Mouse (Mus musculus) liver, adult 2 months (tissue): ENCODE measurements around the gene Kif28. TPM values are rescaled to one million over a fixed set of nuclear protein-coding genes. Genes with fewer than 3 reads are reported as not detected.

Experiments
- DNase-seq: peaks from one replicate; pipeline ENCODE4 v3.0.0-alpha.2; 2011; ENCODE audit warnings: low read depth, low spot score; ENCODE audit errors: extremely low read depth
- H3K27ac ChIP-seq: fragments of 200-500 bp; replicated peaks from 2 replicates; pipeline ENCODE4 v1.5.1; 2012; ENCODE audit warnings: low read depth, mild to moderate bottlenecking, control low read depth, inconsistent platforms, low read length; ENCODE audit not compliant: insufficient read depth
- H3K27me3 ChIP-seq: fragments of 200-500 bp; 2 replicates; pipeline ENCODE4 v1.6.1; 2012; ENCODE audit warnings: mild to moderate bottlenecking, moderate library complexity, low read length, inconsistent platforms; ENCODE audit not compliant: control insufficient read depth, insufficient read depth
- H3K36me3 ChIP-seq: fragments of 200-500 bp; 2 replicates; pipeline ENCODE4 v1.6.1; 2012; ENCODE audit warnings: low read length, inconsistent platforms; ENCODE audit not compliant: control insufficient read depth, insufficient read depth
- H3K4me1 ChIP-seq: fragments of 200-500 bp; 2 replicates; pipeline ENCODE4 v1.6.1; 2011; ENCODE audit warnings: low read length; ENCODE audit not compliant: control insufficient read depth, insufficient read depth
- H3K4me3 ChIP-seq: fragments of 200-500 bp; 2 replicates; pipeline ENCODE4 v1.5.1; 2011; ENCODE audit warnings: low read depth, mild to moderate bottlenecking, control low read depth, low read length, moderate library complexity; ENCODE audit not compliant: insufficient read depth
- H3K79me2 ChIP-seq: fragments of 200-500 bp; 2 replicates; pipeline ENCODE4 v1.6.1; 2012; ENCODE audit warnings: inconsistent platforms, mild to moderate bottlenecking, low read length, moderate library complexity; ENCODE audit not compliant: control insufficient read depth, insufficient read depth
- H3K9ac ChIP-seq: fragments of 200-500 bp; 2 replicates; pipeline ENCODE4 v1.6.1; 2012; ENCODE audit warnings: low read depth, mild to moderate bottlenecking, control low read depth, inconsistent platforms, low read length
- CTCF ChIP-seq: fragments of 200-500 bp; IDR thresholded peaks from 2 replicates; pipeline ENCODE4 v1.5.1; 2011; ENCODE audit warnings: low read depth, low read length, control low read depth
- POLR2A ChIP-seq: fragments of 200-500 bp; IDR thresholded peaks from 2 replicates; pipeline ENCODE4 v1.6.1; 2011; ENCODE audit warnings: low read length, control low read depth; ENCODE audit not compliant: insufficient read depth; ENCODE audit errors: extremely low read depth
- whole genome bisulfite sequencing: fragments of 180-500 bp; shearing (Covaris S2); methylation state at CpG from one replicate; pipeline ENCODE4 v1.1.7; 2018; 5-methylcytosine and 5-hydroxymethylcytosine counted together
- polyA plus RNA-seq: library from polyadenylated mRNA; depleted of rRNA; stranded (reverse); fragments of >200 nt; gene quantifications from 2 replicates; pipeline ENCODE4 v1.2.3, GENCODE M21; 2012; rRNA removed
- total RNA-seq: library from RNA; depleted of rRNA; stranded (reverse); fragments of >200 nt; gene quantifications from 2 replicates; pipeline ENCODE4 v1.2.3, GENCODE M21; 2014; rRNA removed

Kif28 gene
- total RNA-seq, result not detected in 2 replicates
- not detected in 2 replicates for polyA plus RNA-seq

DNA sequence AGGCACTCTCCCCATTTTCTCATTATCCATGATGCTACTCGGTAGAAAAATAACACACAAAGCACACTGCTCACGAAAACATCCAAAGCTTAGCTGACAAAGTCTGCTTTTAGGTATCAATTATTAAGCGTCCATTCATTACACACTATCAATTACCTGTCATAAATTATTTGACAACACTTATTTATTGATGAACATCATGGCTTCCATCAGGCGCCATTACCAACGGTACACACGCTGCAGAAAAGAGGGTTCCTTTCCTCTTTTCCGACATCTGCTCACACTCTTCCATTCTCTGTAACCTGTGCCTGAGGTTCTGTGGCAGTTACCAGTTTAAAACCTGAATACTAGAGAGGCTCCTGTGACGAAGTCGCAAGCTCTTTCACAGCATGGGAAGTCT is at the start of gene Kif28:
TSS of gene Kif28 (minus strand) at position 101 of the 400 bp plus-strand sequence.
- Histone ChIP-seq H3K36me3 (peaks cover 48% of the 10 kb centered on the region), H3K4me1 (no peaks in the 10 kb centered on the region), H3K79me2 (no peaks in the 10 kb centered on the region), H3K27ac (no peak within 1 kb of the TSS), H3K27me3 (no peaks in the 10 kb centered on the region), H3K9ac (no peak within 1 kb of the TSS), H3K4me3 (no peak within 1 kb of the TSS)
- TF ChIP-seq POLR2A (no peak), CTCF (no peak)
- no peak for DNase-seq
- WGBS, result 96% methylated on average over 9 of the region's 9 CpGs

DNA sequence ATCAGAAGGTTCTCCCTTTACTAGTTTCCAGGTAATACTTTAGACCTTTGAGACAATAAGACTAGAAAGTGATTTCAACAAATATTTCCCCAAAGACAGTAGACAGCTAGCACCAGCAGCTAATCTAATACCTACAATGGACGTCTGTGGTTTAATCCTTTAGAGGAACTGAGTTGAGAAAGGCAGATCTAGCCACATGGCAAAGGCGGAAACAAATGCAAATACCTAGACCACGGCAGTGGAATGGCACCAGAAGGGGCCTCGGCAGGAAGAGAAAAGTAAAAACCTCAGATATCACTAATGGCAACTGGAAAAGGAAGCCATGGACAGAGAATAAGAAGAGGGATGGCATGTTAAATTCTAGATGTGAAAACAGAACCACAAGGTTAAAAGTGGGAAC is 42.2 kb upstream of the Kif28 start:
- Histone ChIP-seq H3K9ac (no peak overlapping the region), H3K4me1 (no peaks in the 10 kb centered on the region), H3K4me3 (no peak overlapping the region), H3K79me2 (no peaks in the 10 kb centered on the region; the same call in 1 of the 2 replicates), H3K36me3 (peaks cover 63% of the 10 kb centered on the region), H3K27ac (no peak overlapping the region), H3K27me3 (no peaks in the 10 kb centered on the region)
- 80% methylated on average over 4 of the region's 4 CpGs for WGBS
- TF ChIP-seq CTCF, result no peak
- TF ChIP-seq POLR2A, result no peak
- no peak for DNase-seq

DNA sequence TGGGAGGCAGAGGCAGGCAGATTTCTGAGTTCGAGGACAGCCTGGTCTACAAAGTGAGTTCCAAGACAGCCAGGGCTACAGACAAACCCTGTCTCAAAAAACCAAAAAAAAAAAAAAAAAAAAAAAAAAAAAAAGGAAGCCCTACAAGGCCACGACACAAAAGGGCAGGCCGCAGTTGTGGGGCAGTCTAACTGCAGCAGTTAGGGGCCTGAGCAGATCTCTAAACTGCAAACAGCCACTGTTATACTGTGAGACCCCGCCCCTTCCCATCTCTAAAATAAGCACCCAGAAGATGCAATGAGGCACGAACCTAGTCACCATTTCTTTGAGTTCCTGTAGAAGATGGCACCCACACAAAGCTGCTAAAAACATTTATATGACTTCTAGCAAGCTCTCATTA is 40.4 kb upstream of the Kif28 start:
- DNase-seq, result no peak
- WGBS, result 82% methylated on average over 5 of the region's 5 CpGs
- no peaks in the 10 kb centered on the region for H3K79me2 ChIP-seq
- H3K9ac ChIP-seq, result no peak overlapping the region
- no peak overlapping the region for H3K4me3 ChIP-seq
- H3K27ac ChIP-seq, result no peak overlapping the region
- H3K36me3 ChIP-seq, result peaks cover 67% of the 10 kb centered on the region
- H3K4me1 ChIP-seq, result no peaks in the 10 kb centered on the region
- no peaks in the 10 kb centered on the region for H3K27me3 ChIP-seq
- TF ChIP-seq POLR2A (no peak), CTCF (no peak)

- 91% methylated on average over 4 of the region's 4 CpGs for WGBS
- DNase-seq, result no peak
- peaks cover 66% of the 10 kb centered on the region for H3K36me3 ChIP-seq
- no peaks in the 10 kb centered on the region for H3K27me3 ChIP-seq
- H3K27ac ChIP-seq, result no peak overlapping the region
- no peaks in the 10 kb centered on the region for H3K79me2 ChIP-seq
- no peaks in the 10 kb centered on the region for H3K4me1 ChIP-seq
- TF ChIP-seq CTCF, result no peak
- TF ChIP-seq POLR2A, result no peak
- H3K9ac ChIP-seq, result no peak overlapping the region
- H3K4me3 ChIP-seq, result no peak overlapping the region
These were observed 39.0 kb upstream of the Kif28 start for GRCm38 (mm10) chr1:179784098-179784497.

- no peaks in the 10 kb centered on the region for H3K27me3 ChIP-seq
- no peaks in the 10 kb centered on the region for H3K4me1 ChIP-seq
- no peak for DNase-seq
- H3K27ac ChIP-seq, result no peak overlapping the region
- TF ChIP-seq CTCF, result no peak
- no peak for TF ChIP-seq POLR2A
- H3K36me3 ChIP-seq, result peaks cover 73% of the 10 kb centered on the region
- 95% methylated on average over 8 of the region's 8 CpGs for WGBS
- H3K79me2 ChIP-seq, result no peaks in the 10 kb centered on the region
- H3K9ac ChIP-seq, result no peak overlapping the region
- no peak overlapping the region for H3K4me3 ChIP-seq
These were observed 31.8 kb upstream of the Kif28 start for GRCm38 (mm10) chr1:179776831-179777230.

DNA sequence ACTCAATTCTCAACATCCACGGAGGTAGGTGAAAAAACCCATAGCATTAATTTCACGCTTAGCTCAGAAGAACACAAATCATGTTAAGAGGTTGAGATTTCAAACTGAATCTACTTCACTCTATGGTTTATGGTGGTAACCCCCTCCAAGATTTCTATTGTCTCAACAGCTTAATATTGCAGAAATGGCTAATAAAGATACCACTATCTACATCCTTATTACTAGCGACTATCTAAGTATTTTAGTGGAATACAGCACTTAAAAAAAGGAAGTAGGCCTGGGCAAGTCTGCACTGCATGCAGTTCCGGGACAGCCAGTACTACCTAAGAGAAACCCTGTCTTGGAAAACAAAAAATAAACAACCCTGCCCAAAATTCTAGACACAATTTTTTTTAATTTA is 15.5 kb upstream of the Kif28 start:
- Histone ChIP-seq H3K36me3 (peaks cover 69% of the 10 kb centered on the region), H3K4me1 (no peaks in the 10 kb centered on the region), H3K27ac (no peak overlapping the region), H3K27me3 (no peaks in the 10 kb centered on the region), H3K4me3 (no peak overlapping the region), H3K9ac (no peak overlapping the region), H3K79me2 (no peaks in the 10 kb centered on the region; the same call in 1 of the 2 replicates)
- 91% methylated on average over 4 of the region's 4 CpGs for WGBS
- DNase-seq, result no peak
- TF ChIP-seq CTCF (no peak), POLR2A (no peak)
